Mouse (Mus musculus) G1E (cell line): Measurements from ENCODE around the gene Plp2. TPM values are rescaled to one million over a fixed set of nuclear protein-coding genes. Genes with fewer than 3 reads are reported as not detected.

Experiments used
- ATAC-seq: 2 replicates; pipeline ENCODE4 v1.8.0; 2016; ENCODE audit warnings: mild to moderate bottlenecking; ENCODE audit not compliant: insufficient number of reproducible peaks, poor library complexity, low FRiP score, severe bottlenecking; ENCODE audit errors: extremely low read depth
- DNase-seq: peaks from one replicate; pipeline ENCODE4 v3.0.0; 2012; ENCODE audit warnings: low spot score
- H3K27me3 ChIP-seq: 2 replicates; pipeline ENCODE4 v1.6.1; 2012; ENCODE audit warnings: mild to moderate bottlenecking, low read length, inconsistent platforms; ENCODE audit not compliant: insufficient read depth
- H3K36me3 ChIP-seq: replicated peaks from 2 replicates; pipeline ENCODE3; 2012; ENCODE audit warnings: mild to moderate bottlenecking, inconsistent platforms
- H3K4me1 ChIP-seq: 2 replicates; pipeline ENCODE4 v1.6.1; 2012; ENCODE audit warnings: low read depth, low read length, inconsistent platforms, mixed read lengths; ENCODE audit not compliant: insufficient read depth
- H3K4me3 ChIP-seq: 2 replicates; pipeline ENCODE4 v1.5.1; 2012; ENCODE audit warnings: low read depth, mild to moderate bottlenecking, inconsistent platforms, low read length, moderate library complexity, mixed read lengths
- H3K9me3 ChIP-seq: replicated peaks from 2 replicates; pipeline ENCODE4 v1.6.1; 2012; ENCODE audit warnings: inconsistent platforms
- CTCF ChIP-seq: IDR thresholded peaks from 2 replicates; pipeline ENCODE4 v1.5.1; 2012; ENCODE audit warnings: low read depth, low read length, inconsistent platforms, mixed read lengths
- GATA1 ChIP-seq: IDR thresholded peaks from 2 replicates; pipeline ENCODE4 v1.6.1; 2012; ENCODE audit warnings: borderline replicate concordance, low read length, inconsistent platforms, mixed read lengths
- GATA2 ChIP-seq: IDR thresholded peaks from 2 replicates; pipeline ENCODE4 v1.6.1; 2012; ENCODE audit warnings: low read depth, low read length, inconsistent platforms, borderline replicate concordance
- POLR2AphosphoS5 ChIP-seq: IDR thresholded peaks from 2 replicates; pipeline ENCODE4 v1.6.1; 2012; ENCODE audit warnings: low read depth, low read length, inconsistent platforms; ENCODE audit not compliant: insufficient replicate concordance
- TAL1 ChIP-seq: conservative IDR thresholded peaks from 2 replicates; pipeline ENCODE4 v1.6.1; 2012; ENCODE audit warnings: low read depth, low read length, inconsistent platforms, mixed read lengths
- polyA plus RNA-seq: library from polyadenylated mRNA; stranded (reverse); fragments of >175 nt; gene quantifications from 2 replicates; pipeline ENCODE4 v1.2.3, GENCODE M21; 2012
- total RNA-seq, 2 experiments: library from RNA; stranded (forward) in 1 of 2; stranded (reverse) in 1 of 2; fragments of 200-1000 nt in 1 of 2; fragments of >200 nt in 1 of 2; fragmentation: Nextera tagmentation in 1 of 2; gene quantifications; 2 replicates each; pipeline ENCODE4 v1.2.3; 2014 to 2017

The Plp2 gene
- total and polyA plus RNA-seq, 3 experiments = 50.9 to 129 (median 70.2) TPM

DNA sequence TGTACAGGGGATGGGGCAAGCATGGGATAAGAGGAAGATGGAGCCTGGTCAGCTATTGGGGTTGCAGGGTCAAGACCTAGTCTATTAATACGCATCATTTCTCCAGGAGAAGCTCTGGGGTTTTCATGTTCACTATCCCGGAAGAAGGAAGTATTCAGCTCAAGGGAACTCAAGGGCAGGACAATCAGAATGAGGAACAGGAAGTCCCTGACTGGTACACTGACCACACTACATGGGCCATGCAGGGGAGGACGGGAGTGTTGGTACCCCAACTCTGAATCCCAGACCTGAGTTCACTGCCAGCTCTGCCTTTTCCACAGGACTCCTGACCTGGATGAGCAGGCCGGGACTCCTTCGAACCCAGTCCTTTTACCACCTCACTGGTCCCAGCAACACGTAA, 38.6 kb downstream of the Plp2 start:
- ATAC-seq (no peak), DNase-seq (no peak)
- TF ChIP-seq TAL1 (no peak), CTCF (no peak), GATA1 (no peak), POLR2AphosphoS5 (no peak), GATA2 (no peak)

More for the DNA sequence above, 38.6 kb downstream of the Plp2 start:
- H3K9me3 ChIP-seq = no peaks in the 10 kb centered on the region
- peaks cover 5% of the 10 kb centered on the region; the same call in 1 of the 2 replicates for H3K27me3 ChIP-seq
- no peak overlapping the region for H3K4me3 ChIP-seq
- H3K36me3 ChIP-seq = no peaks in the 10 kb centered on the region
- H3K4me1 ChIP-seq = no peaks in the 10 kb centered on the region

Other genes starting within 250 kb of the Plp2 start
Only the 20 nearest of the 23 such genes appear.
- not detected in 2 replicates for gene Foxp3, start 97.7 kb downstream of the Plp2 start, total RNA-seq (2014; fragmentation: Nextera tagmentation)
- gene Foxp3, start 97.7 kb downstream of the Plp2 start, total RNA-seq (2017) = 0.11 and 0.52 TPM in 2 replicates
- 0.96 and 2.2 TPM in 2 replicates for gene Foxp3, start 97.7 kb downstream of the Plp2 start, polyA plus RNA-seq
- 1.6 and 6.3 TPM in 2 replicates for gene Ppp1r3f, start 97.1 kb downstream of the Plp2 start, total RNA-seq (2014; fragmentation: Nextera tagmentation)
- gene Ppp1r3f, start 97.1 kb downstream of the Plp2 start, total RNA-seq (2017) = 1.1 and 1.5 TPM in 2 replicates
- gene Ppp1r3f, start 97.1 kb downstream of the Plp2 start, polyA plus RNA-seq = 1.6 and 1.9 TPM in 2 replicates
- 5.2 and 7.2 TPM in 2 replicates for gene Ccdc22, start 65.9 kb downstream of the Plp2 start, total RNA-seq (2014; fragmentation: Nextera tagmentation)
- gene Ccdc22, start 65.9 kb downstream of the Plp2 start, total RNA-seq (2017) = 30.3 and 32.3 TPM in 2 replicates
- 29.4 and 31.7 TPM in 2 replicates for gene Ccdc22, start 65.9 kb downstream of the Plp2 start, polyA plus RNA-seq
- gene Cacna1f, start 64.3 kb downstream of the Plp2 start, total RNA-seq (2014; fragmentation: Nextera tagmentation) = 0.44 and 0.45 TPM in 2 replicates
- gene Cacna1f, start 64.3 kb downstream of the Plp2 start, total RNA-seq (2017) = 0.66 and 0.99 TPM in 2 replicates
- 0.34 and 0.68 TPM in 2 replicates for gene Cacna1f, start 64.3 kb downstream of the Plp2 start, polyA plus RNA-seq
- 0.39 and 0.83 TPM in 2 replicates for gene Syp, start 32.9 kb downstream of the Plp2 start, total RNA-seq (2014; fragmentation: Nextera tagmentation)
- gene Syp, start 32.9 kb downstream of the Plp2 start, total RNA-seq (2017) = 0.49 and 0.58 TPM in 2 replicates
- gene Syp, start 32.9 kb downstream of the Plp2 start, polyA plus RNA-seq = 0.22 and 0.38 TPM in 2 replicates
- not detected in 2 replicates for gene Prickle3, start 14.1 kb downstream of the Plp2 start, total RNA-seq (2014; fragmentation: Nextera tagmentation)
- 0.16 and 0.41 TPM in 2 replicates for gene Prickle3, start 14.1 kb downstream of the Plp2 start, total RNA-seq (2017)
- 0.04 TPM in 2 replicates for gene Prickle3, start 14.1 kb downstream of the Plp2 start, polyA plus RNA-seq
- gene Magix, start 9.9 kb upstream of the Plp2 start, total RNA-seq (2014; fragmentation: Nextera tagmentation) = not detected in 2 replicates
- 0.12 and 0.27 TPM in 2 replicates for gene Magix, start 9.9 kb upstream of the Plp2 start, total RNA-seq (2017)
- gene Magix, start 9.9 kb upstream of the Plp2 start, polyA plus RNA-seq = 0.05 TPM in 1 of 2 replicates, not detected in the other
- gene Gpkow, start 25.7 kb upstream of the Plp2 start, total RNA-seq (2014; fragmentation: Nextera tagmentation) = 59.1 and 66.0 TPM in 2 replicates
- 21.6 and 25.5 TPM in 2 replicates for gene Gpkow, start 25.7 kb upstream of the Plp2 start, total RNA-seq (2017)
- gene Gpkow, start 25.7 kb upstream of the Plp2 start, polyA plus RNA-seq = 6.4 and 11.4 TPM in 2 replicates
- gene Wdr45, start 42.9 kb upstream of the Plp2 start, total RNA-seq (2014; fragmentation: Nextera tagmentation) = 25.1 and 36.1 TPM in 2 replicates
- gene Wdr45, start 42.9 kb upstream of the Plp2 start, total RNA-seq (2017) = 27.9 and 30.8 TPM in 2 replicates
- gene Wdr45, start 42.9 kb upstream of the Plp2 start, polyA plus RNA-seq = 10.8 and 11.4 TPM in 2 replicates
- not detected in 2 replicates for gene Gm45208, start 50.9 kb upstream of the Plp2 start, total RNA-seq (2014; fragmentation: Nextera tagmentation)
- gene Gm45208, start 50.9 kb upstream of the Plp2 start, total RNA-seq (2017) = 0.44 TPM in 1 of 2 replicates, not detected in the other
- gene Gm45208, start 50.9 kb upstream of the Plp2 start, polyA plus RNA-seq = 1.1 and 2.0 TPM in 2 replicates
- gene Praf2, start 57.0 kb upstream of the Plp2 start, total RNA-seq (2014; fragmentation: Nextera tagmentation) = 22.6 and 34.0 TPM in 2 replicates
- gene Praf2, start 57.0 kb upstream of the Plp2 start, total RNA-seq (2017) = 5.0 and 5.7 TPM in 2 replicates
- 10.8 and 12.0 TPM in 2 replicates for gene Praf2, start 57.0 kb upstream of the Plp2 start, polyA plus RNA-seq
- gene Ccdc120, start 79.5 kb upstream of the Plp2 start, total RNA-seq (2014; fragmentation: Nextera tagmentation) = 1.4 and 2.3 TPM in 2 replicates
- 0.70 and 0.76 TPM in 2 replicates for gene Ccdc120, start 79.5 kb upstream of the Plp2 start, total RNA-seq (2017)
- gene Ccdc120, start 79.5 kb upstream of the Plp2 start, polyA plus RNA-seq = 10.2 and 12.2 TPM in 2 replicates
- gene Tfe3, start 91.2 kb upstream of the Plp2 start, total RNA-seq (2014; fragmentation: Nextera tagmentation) = 78.7 and 81.0 TPM in 2 replicates
- gene Tfe3, start 91.2 kb upstream of the Plp2 start, total RNA-seq (2017) = 14.1 and 17.0 TPM in 2 replicates
- gene Tfe3, start 91.2 kb upstream of the Plp2 start, polyA plus RNA-seq = 51.8 and 65.1 TPM in 2 replicates
- 77.0 and 116 TPM in 2 replicates for gene Gripap1, start 118.4 kb upstream of the Plp2 start, total RNA-seq (2014; fragmentation: Nextera tagmentation)
- gene Gripap1, start 118.4 kb upstream of the Plp2 start, total RNA-seq (2017) = 45.7 and 53.8 TPM in 2 replicates
- gene Gripap1, start 118.4 kb upstream of the Plp2 start, polyA plus RNA-seq = 24.6 and 30.6 TPM in 2 replicates
- gene Kcnd1, start 150.9 kb upstream of the Plp2 start, total RNA-seq (2014; fragmentation: Nextera tagmentation) = 1.1 and 4.1 TPM in 2 replicates
- 0.23 and 0.27 TPM in 2 replicates for gene Kcnd1, start 150.9 kb upstream of the Plp2 start, total RNA-seq (2017)
- gene Kcnd1, start 150.9 kb upstream of the Plp2 start, polyA plus RNA-seq = 0.28 and 0.41 TPM in 2 replicates
- gene Otud5, start 170.0 kb upstream of the Plp2 start, total RNA-seq (2014; fragmentation: Nextera tagmentation) = 68.1 and 71.8 TPM in 2 replicates
- gene Otud5, start 170.0 kb upstream of the Plp2 start, total RNA-seq (2017) = 53.3 and 53.7 TPM in 2 replicates
- gene Otud5, start 170.0 kb upstream of the Plp2 start, polyA plus RNA-seq = 84.0 and 86.5 TPM in 2 replicates
- gene Pim2, start 206.9 kb upstream of the Plp2 start, total RNA-seq (2014; fragmentation: Nextera tagmentation) = 7.4 and 12.8 TPM in 2 replicates
- gene Pim2, start 206.9 kb upstream of the Plp2 start, total RNA-seq (2017) = 1.8 and 2.2 TPM in 2 replicates
- gene Pim2, start 206.9 kb upstream of the Plp2 start, polyA plus RNA-seq = 23.1 and 25.6 TPM in 2 replicates
- gene Slc35a2, start 212.6 kb upstream of the Plp2 start, total RNA-seq (2014; fragmentation: Nextera tagmentation) = 9.6 and 13.5 TPM in 2 replicates
- 34.0 and 39.4 TPM in 2 replicates for gene Slc35a2, start 212.6 kb upstream of the Plp2 start, total RNA-seq (2017)
- 75.8 and 107 TPM in 2 replicates for gene Slc35a2, start 212.6 kb upstream of the Plp2 start, polyA plus RNA-seq
- 50.0 and 64.3 TPM in 2 replicates for gene Pqbp1, start 227.9 kb upstream of the Plp2 start, total RNA-seq (2014; fragmentation: Nextera tagmentation)
- gene Pqbp1, start 227.9 kb upstream of the Plp2 start, total RNA-seq (2017) = 146 and 162 TPM in 2 replicates
- gene Pqbp1, start 227.9 kb upstream of the Plp2 start, polyA plus RNA-seq = 152 and 167 TPM in 2 replicates
- 195 and 197 TPM in 2 replicates for gene Timm17b, start 228.0 kb upstream of the Plp2 start, total RNA-seq (2014; fragmentation: Nextera tagmentation)
- gene Timm17b, start 228.0 kb upstream of the Plp2 start, total RNA-seq (2017) = 72.9 and 78.8 TPM in 2 replicates
- gene Timm17b, start 228.0 kb upstream of the Plp2 start, polyA plus RNA-seq = 122 and 139 TPM in 2 replicates